Mouse (Mus musculus): ENCODE measurements around the gene Pde10a. TPM values are rescaled to one million over a fixed set of nuclear protein-coding genes. Genes with fewer than 3 reads are reported as not detected.

The Pde10a gene
- total and polyA plus RNA-seq, 3 experiments = 0.04 to 0.41 (median 0.21) TPM

DNA sequence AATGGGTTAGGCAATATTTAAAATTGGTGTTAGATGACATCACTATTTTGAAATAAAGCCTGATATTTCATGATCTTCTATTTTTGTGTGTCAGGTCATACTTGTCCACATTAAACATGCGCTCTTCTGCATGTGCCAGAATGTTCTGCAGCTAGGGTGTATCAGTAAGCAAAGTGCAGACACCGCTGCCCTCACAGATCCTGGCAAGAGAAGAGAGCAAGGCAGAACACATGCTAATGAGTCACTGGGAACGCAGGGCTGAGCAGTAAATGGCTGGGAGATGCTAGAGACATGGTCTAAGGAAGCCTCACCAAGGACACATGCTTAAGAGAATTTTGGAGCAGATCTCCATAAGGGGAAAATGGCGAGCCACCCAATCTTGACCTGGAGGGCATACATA is 255.3 kb downstream of the Pde10a start:
- H3K4me2 ChIP-seq (ENCODE audit: insufficient read depth, low read depth, poor library complexity, severe bottlenecking) = no peak overlapping the region
- peaks cover 4 to 5% of the 10 kb centered on the region in 2 experiments; a peak in 3 of 4 replicates for H3K4me1 ChIP-seq (ENCODE audit: control insufficient read depth in 1 of 2, insufficient read depth in 2 of 2)
- no peak overlapping the region for H3K27ac ChIP-seq (ENCODE audit: insufficient read depth, low read depth)
- H3K9me3 ChIP-seq (replicated peaks; ENCODE audit: low read length) = no peaks in the 10 kb centered on the region
- H3K27me3 ChIP-seq (replicated peaks) = no peaks in the 10 kb centered on the region
- H3K9ac ChIP-seq (ENCODE audit: insufficient read depth, low read depth) = no peak overlapping the region
- TF ChIP-seq IRF4 (IDR thresholded peaks at IDR 0.05; ENCODE audit: low read depth, low read length) (no peak), ETS1 (conservative IDR thresholded peaks at IDR 0.05; ENCODE audit: low read depth, low read length) (no peak), HCFC1 (IDR thresholded peaks at IDR 0.05; ENCODE audit: low read depth, low read length) (no peak), ELF1 (IDR thresholded peaks at IDR 0.05; ENCODE audit: low read depth, low read length) (no peak), GABPA (IDR thresholded peaks at IDR 0.05; ENCODE audit: insufficient replicate concordance, low read depth, low read length) (no peak), NELFE (IDR thresholded peaks at IDR 0.05; ENCODE audit: low read depth, low read length) (no peak), MEF2A (IDR thresholded peaks at IDR 0.05; ENCODE audit: borderline replicate concordance, low read depth, low read length) (no peak), MAZ (IDR thresholded peaks at IDR 0.05; ENCODE audit: low read depth, low read length) (no peak), NRF1 (IDR thresholded peaks at IDR 0.05; ENCODE audit: low read depth, low read length) (no peak), ZC3H11A (IDR thresholded peaks at IDR 0.05; ENCODE audit: low read depth, low read length) (no peak), USF2 (conservative IDR thresholded peaks at IDR 0.05; ENCODE audit: low read depth, low read length) (no peak)
- dilution Hi-C loops (cut with MboI; ENCODE audit: extremely low pct_ligation_motif_present, extremely low pct_unique_long_range_greater_than_20kb, low sequenced_read_pairs) (no loop called here), in situ Hi-C loops (cut with MboI; ENCODE audit: low pct_ligation_motif_present, low pct_unique_long_range_greater_than_20kb, low sequenced_read_pairs) (no loop called here)
- H3K79me2 ChIP-seq (replicated peaks; ENCODE audit: control insufficient read depth, extremely low read depth, insufficient read depth, poor library complexity, severe bottlenecking) = no peaks in the 10 kb centered on the region
- H3K4me3 ChIP-seq (replicated peaks in 1 of 3; ENCODE audit: low read depth in 2 of 3, low read length in 2 of 3, poor library complexity in 1 of 3) = no peak overlapping the region
- no peak for DNase-seq (ENCODE audit: extremely low read depth)
- no peaks in the 10 kb centered on the region for H3K36me3 ChIP-seq (replicated peaks in 1 of 2; ENCODE audit: control insufficient read depth in 1 of 2, insufficient read depth in 1 of 2, low read length in 1 of 2)

DNA sequence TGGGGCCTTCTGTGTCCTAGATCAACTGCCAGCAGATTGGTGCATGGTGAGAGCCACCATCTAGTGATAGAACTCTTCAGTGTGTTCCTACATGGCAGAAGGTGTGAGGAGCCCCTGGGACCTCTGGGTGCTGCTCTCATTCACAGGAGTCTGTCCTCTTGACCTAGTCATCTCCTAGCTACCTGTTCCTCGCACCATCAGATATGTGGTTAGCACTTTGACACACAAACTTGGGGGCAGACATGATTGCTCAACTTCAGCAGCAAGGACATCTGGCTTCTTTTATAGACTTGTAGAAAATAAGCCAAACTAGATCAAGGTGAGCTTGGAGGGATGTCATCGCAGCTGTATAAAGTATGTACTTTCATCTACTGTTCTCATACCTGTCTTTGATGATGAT is 255.9 kb downstream of the Pde10a start:
- H3K79me2 ChIP-seq (replicated peaks; ENCODE audit: control insufficient read depth, extremely low read depth, insufficient read depth, poor library complexity, severe bottlenecking) = no peaks in the 10 kb centered on the region
- H3K4me1 ChIP-seq (ENCODE audit: control insufficient read depth in 1 of 2, insufficient read depth in 2 of 2) = peaks cover 0 to 3% of the 10 kb centered on the region in 2 experiments; a peak in 1 of 4 replicates
- no peak overlapping the region for H3K9ac ChIP-seq (ENCODE audit: insufficient read depth, low read depth)
- H3K27me3 ChIP-seq (replicated peaks) = no peaks in the 10 kb centered on the region
- no peak overlapping the region for H3K4me3 ChIP-seq (replicated peaks in 1 of 3; ENCODE audit: low read depth in 2 of 3, low read length in 2 of 3, poor library complexity in 1 of 3)
- in situ Hi-C loops (cut with MboI; ENCODE audit: low pct_ligation_motif_present, low pct_unique_long_range_greater_than_20kb, low sequenced_read_pairs) = no loop called here
- H3K9me3 ChIP-seq (replicated peaks; ENCODE audit: low read length) = no peaks in the 10 kb centered on the region
- no peaks in the 10 kb centered on the region for H3K36me3 ChIP-seq (replicated peaks in 1 of 2; ENCODE audit: control insufficient read depth in 1 of 2, insufficient read depth in 1 of 2, low read length in 1 of 2)
- dilution Hi-C loops (cut with MboI; ENCODE audit: extremely low pct_ligation_motif_present, extremely low pct_unique_long_range_greater_than_20kb, low sequenced_read_pairs) = no loop called here
- no peak overlapping the region for H3K4me2 ChIP-seq (ENCODE audit: insufficient read depth, low read depth, poor library complexity, severe bottlenecking)
- TF ChIP-seq POLR2AphosphoS2 (IDR thresholded peaks at IDR 0.05; ENCODE audit: low read depth, low read length) (no peak), JUN (IDR thresholded peaks at IDR 0.05; ENCODE audit: insufficient read depth, low read depth, low read length) (no peak), CHD1 (IDR thresholded peaks at IDR 0.05; ENCODE audit: low read depth, low read length) (no peak), MAZ (IDR thresholded peaks at IDR 0.05; ENCODE audit: low read depth, low read length) (no peak), USF1 (IDR thresholded peaks at IDR 0.05; ENCODE audit: low read depth, low read length) (no peak), KAT2A (IDR thresholded peaks at IDR 0.05; ENCODE audit: insufficient replicate concordance, low read length) (no peak), NRF1 (IDR thresholded peaks at IDR 0.05; ENCODE audit: low read depth, low read length) (no peak), RCOR1 (conservative IDR thresholded peaks at IDR 0.05; ENCODE audit: low read depth, low read length) (no peak), ZC3H11A (IDR thresholded peaks at IDR 0.05; ENCODE audit: low read depth, low read length) (no peak), HCFC1 (IDR thresholded peaks at IDR 0.05; ENCODE audit: low read depth, low read length) (no peak), MXI1 (IDR thresholded peaks at IDR 0.05; ENCODE audit: low read depth, low read length) (no peak)
- no peak overlapping the region for H3K27ac ChIP-seq (ENCODE audit: insufficient read depth, low read depth)
- no peak for DNase-seq (ENCODE audit: extremely low read depth)

All from CH12.LX (cell line).